ENCODE assay signal across 13 mouse cellular contexts in the genomic region with DNA sequence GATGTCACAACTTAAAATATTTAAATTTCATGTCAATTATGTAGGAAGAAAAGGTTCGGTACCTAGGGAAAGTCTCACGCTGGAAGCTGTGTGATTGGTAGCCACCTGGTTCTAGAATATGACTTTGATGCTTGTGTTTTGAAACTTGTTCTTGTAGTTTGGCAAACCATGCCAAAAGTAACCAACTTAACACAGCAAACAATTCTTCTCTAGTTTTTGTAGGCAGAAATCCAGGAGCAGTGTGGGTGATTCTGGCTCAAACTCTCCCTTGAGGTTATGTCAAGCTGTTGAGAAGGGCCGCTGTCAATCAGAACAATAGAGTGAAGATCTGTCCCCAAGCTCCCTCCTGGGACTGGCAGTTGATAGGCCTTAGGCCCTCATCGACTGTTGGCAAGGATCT.
A peak's percentile ranks its signal among the peaks of the same experiment; 100 is the strongest.
DNase-seq lines count a peak whose midpoint lies in the region.
"Had no signal": no experiment of that assay in that cellular context is flagged by ENCODE, and none has a peak within 500 bp of the region (broad histone marks: within the 10 kb centered on the region; RNA-seq: fewer than 3 reads in every experiment).

No protein-coding gene starts in this region.

- peak; percentile 7 for DNase-seq in Muller cell, postnatal 12 days (ENCODE audit: inconsistent ontology term)
- peak; percentile 6 for DNase-seq in adipocyte (ENCODE audit: low spot score)
- DNase-seq in gonadal fat pad, adult 2 months (ENCODE audit: low read depth), result peak; percentile 66
- no peak for DNase-seq in lung, postnatal 36 days
- no peak for DNase-seq in urinary bladder, postnatal 25 days (ENCODE audit: low spot score)
- DNase-seq: adrenal gland, adult 8-10 months; adrenal gland, postnatal 14 days; adrenal gland, postnatal 36 days; cerebellum, adult 11-12 months; cerebellum, adult 2 months; cerebellum, adult 9-10 months; cerebellum, postnatal 10 days; cerebellum, postnatal 25 days had no signal

Comparison
In these comparisons a context has a peak if more than half of its experiments do, and no peak if none do; other contexts are left out.
1. DNase-seq: peak in Muller cell, postnatal 12 days (single experiment), adipocyte (single experiment) and gonadal fat pad, adult 2 months (single experiment); none in lung, postnatal 36 days (single experiment) and urinary bladder, postnatal 25 days (single experiment).